Mouse (Mus musculus) midbrain, embryonic 13.5 days (tissue): ENCODE measurements at regions not wholly inside any gene's neighbourhood (a gene's known extent, or its start where the extent isn't known, plus 50 kb on each side); places are given as distances from the start of the nearest gene placed in this dataset.

Source experiments
- ATAC-seq: fragments of 200-750 bp; cut with Nextera tagmentation; 2 replicates; pipeline ENCODE4 v1.8.0; 2017; ENCODE audit warnings: mild to moderate bottlenecking, moderate TSS enrichment, moderate library complexity
- H3K27ac ChIP-seq: fragments of 300-500 bp; sonication (generic); 2 replicates; pipeline ENCODE4 v1.5.1; 2015; ENCODE audit warnings: inconsistent platforms, mild to moderate bottlenecking, moderate library complexity
- H3K27me3 ChIP-seq: fragments of 300-500 bp; sonication (generic); 2 replicates; pipeline ENCODE4 v1.6.1; 2015; ENCODE audit warnings: mild to moderate bottlenecking, inconsistent platforms
- H3K36me3 ChIP-seq: fragments of 300-500 bp; sonication (generic); 2 replicates; pipeline ENCODE4 v1.6.1; 2015; ENCODE audit warnings: mild to moderate bottlenecking, inconsistent platforms
- H3K4me1 ChIP-seq: fragments of 300-500 bp; sonication (generic); replicated peaks from 2 replicates; pipeline ENCODE4 v1.6.1; 2015; ENCODE audit warnings: inconsistent platforms
- H3K4me2 ChIP-seq: fragments of 300-500 bp; sonication (generic); replicated peaks from 2 replicates; pipeline ENCODE4 v1.6.1; 2015; ENCODE audit warnings: moderate library complexity, mild to moderate bottlenecking, inconsistent platforms
- H3K4me3 ChIP-seq: fragments of 300-500 bp; sonication (generic); replicated peaks from 2 replicates; pipeline ENCODE4 v1.5.1; 2015; ENCODE audit warnings: mild to moderate bottlenecking, inconsistent platforms
- H3K9ac ChIP-seq: fragments of 300-500 bp; sonication (generic); replicated peaks from 2 replicates; pipeline ENCODE4 v1.6.1; 2015; ENCODE audit warnings: mild to moderate bottlenecking, inconsistent platforms
- H3K9me3 ChIP-seq: fragments of 300-500 bp; sonication (generic); 2 replicates; pipeline ENCODE4 v1.6.1; 2016; ENCODE audit warnings: mild to moderate bottlenecking, inconsistent platforms
- whole genome bisulfite sequencing: fragments of 180-500 bp; shearing (Covaris S2); methylation state at CpG from one replicate; pipeline ENCODE4 v1.1.7; 2015; 5-methylcytosine and 5-hydroxymethylcytosine counted together

- Histone ChIP-seq H3K9me3 (no peaks in the 10 kb centered on the region), H3K4me3 (no peak overlapping the region), H3K27me3 (no peaks in the 10 kb centered on the region), H3K4me1 (no peaks in the 10 kb centered on the region), H3K9ac (no peak overlapping the region), H3K4me2 (no peak overlapping the region), H3K36me3 (no peaks in the 10 kb centered on the region), H3K27ac (no peak overlapping the region)
- WGBS, result 66% methylated on average over 4 of the region's 4 CpGs
- ATAC-seq, result no peak
Observed at GRCm38 (mm10) chr10:110676503-110676902, 68.7 kb upstream of the E2f7 start.
